Comparison of ENCODE assay signal across 9 mouse cellular contexts in genomic region chr11:40394864-40395266, GRCm38 (mm10).
DNase-seq lines count a peak whose midpoint lies in the region; ATAC-seq lines count a peak whose summit lies in the region.
"Had no signal": no experiment of that assay in that cellular context is flagged by ENCODE, and none has a peak within 500 bp of the region (broad histone marks: within the 10 kb centered on the region; RNA-seq: fewer than 3 reads in every experiment).

No protein-coding gene starts in this region.

- no peak overlapping the region for H3K9ac ChIP-seq in kidney, embryonic 16.5 days (replicated peaks; ENCODE audit: low read length)
- no peak overlapping the region for H3K9ac ChIP-seq in forebrain, embryonic 14.5 days (ENCODE audit: low read length)
- no peak overlapping the region for H3K9ac ChIP-seq in limb, embryonic 12.5 days (replicated peaks)
- H3K9ac ChIP-seq in neural tube, embryonic 13.5 days, result peak overlapping the region; percentile 41

- 53% methylated on average over 7 of the region's 7 CpGs for WGBS in kidney, embryonic 16.5 days
- 23% methylated on average over 7 of the region's 7 CpGs for WGBS in forebrain, embryonic 14.5 days
- 18% methylated on average over 7 of the region's 7 CpGs for WGBS in limb, embryonic 12.5 days
- WGBS in neural tube, embryonic 13.5 days, result 20% methylated on average over 7 of the region's 7 CpGs

- H3K27me3 ChIP-seq in kidney, embryonic 16.5 days (ENCODE audit: insufficient read depth, low read length), result no peaks in the 10 kb centered on the region
- H3K27me3 ChIP-seq in forebrain, embryonic 14.5 days (replicated peaks; ENCODE audit: control insufficient read depth, insufficient read depth, low read length), result no peaks in the 10 kb centered on the region
- peaks cover 10% of the 10 kb centered on the region; the same call in 1 of the 2 replicates for H3K27me3 ChIP-seq in limb, embryonic 12.5 days
- H3K27me3 ChIP-seq in neural tube, embryonic 13.5 days, result no peaks in the 10 kb centered on the region

- ATAC-seq in kidney, embryonic 16.5 days (ENCODE audit: low FRiP score, low TSS enrichment), result peak; percentile 12; the same call in 1 of the 2 replicates
- ATAC-seq in forebrain, embryonic 14.5 days, result peak; percentile 44; the same call in 1 of the 2 replicates
- ATAC-seq in limb, embryonic 12.5 days (ENCODE audit: insufficient number of reproducible peaks, insufficient read depth, low FRiP score, low TSS enrichment, low read depth), result peak; percentile 43
- ATAC-seq in neural tube, embryonic 13.5 days (ENCODE audit: low read depth), result peak; percentile 86
- no peak for ATAC-seq in cerebellum, adult (ENCODE audit: insufficient number of reproducible peaks, low FRiP score, low TSS enrichment)
- ATAC-seq: intestine, postnatal 0 days had no signal

- H3K4me1 ChIP-seq in kidney, embryonic 16.5 days (ENCODE audit: insufficient read depth, low read length), result no peaks in the 10 kb centered on the region
- H3K4me1 ChIP-seq in forebrain, embryonic 14.5 days (ENCODE audit: control insufficient read depth, insufficient read depth, low read length), result peaks cover 13% of the 10 kb centered on the region
- H3K4me1 ChIP-seq in limb, embryonic 12.5 days (replicated peaks), result peaks cover 20% of the 10 kb centered on the region
- H3K4me1 ChIP-seq in neural tube, embryonic 13.5 days (replicated peaks), result peaks cover 29% of the 10 kb centered on the region

- no peaks in the 10 kb centered on the region for H3K9me3 ChIP-seq in kidney, embryonic 16.5 days (ENCODE audit: low read length)
- H3K9me3 ChIP-seq in forebrain, embryonic 14.5 days (replicated peaks; ENCODE audit: control insufficient read depth, low read length), result no peaks in the 10 kb centered on the region
- H3K9me3 ChIP-seq in limb, embryonic 12.5 days, result no peaks in the 10 kb centered on the region
- H3K9me3 ChIP-seq in neural tube, embryonic 13.5 days, result no peaks in the 10 kb centered on the region

- H3K36me3 ChIP-seq in kidney, embryonic 16.5 days (ENCODE audit: insufficient read depth, low read length), result no peaks in the 10 kb centered on the region
- no peaks in the 10 kb centered on the region for H3K36me3 ChIP-seq in forebrain, embryonic 14.5 days (ENCODE audit: control insufficient read depth, insufficient read depth, low read length)
- H3K36me3 ChIP-seq in limb, embryonic 12.5 days, result no peaks in the 10 kb centered on the region
- H3K36me3 ChIP-seq in neural tube, embryonic 13.5 days, result no peaks in the 10 kb centered on the region

- no peak for DNase-seq in kidney, postnatal 10 days
- peak; percentile 27 for DNase-seq in forebrain, embryonic 14.5 days (ENCODE audit: low spot score)
- DNase-seq in testis, postnatal 10 days (ENCODE audit: low spot score), result no peak
- DNase-seq in lung, adult 18-20 months, result no peak

- H3K4me3 ChIP-seq in kidney, embryonic 16.5 days (ENCODE audit: low read length), result no peak overlapping the region
- no peak overlapping the region for H3K4me3 ChIP-seq in forebrain, embryonic 14.5 days (ENCODE audit: low read depth, low read length)
- H3K4me3 ChIP-seq in limb, embryonic 12.5 days (replicated peaks), result peak overlapping the region; percentile 11; the same call in 1 of the 2 replicates
- H3K4me3 ChIP-seq in neural tube, embryonic 13.5 days, result no peak overlapping the region

- no peak overlapping the region for H3K27ac ChIP-seq in kidney, embryonic 16.5 days (ENCODE audit: low read length)
- H3K27ac ChIP-seq in forebrain, embryonic 14.5 days (ENCODE audit: low read depth, low read length), result peak overlapping the region; percentile 17; the same call in 1 of the 2 replicates
- H3K27ac ChIP-seq in limb, embryonic 12.5 days, result peak overlapping the region; percentile 93
- peak overlapping the region; percentile 82 for H3K27ac ChIP-seq in neural tube, embryonic 13.5 days (replicated peaks)

- H3K4me2 ChIP-seq in kidney, embryonic 16.5 days (replicated peaks; ENCODE audit: low read depth, low read length), result no peak overlapping the region
- H3K4me2 ChIP-seq in forebrain, embryonic 14.5 days (ENCODE audit: low read length), result peak overlapping the region; percentile 15
- H3K4me2 ChIP-seq in limb, embryonic 12.5 days, result peak overlapping the region; percentile 49
- peak overlapping the region; percentile 26 for H3K4me2 ChIP-seq in neural tube, embryonic 13.5 days
